Mouse (Mus musculus) adrenal gland, postnatal 4 days (tissue): Measurements from ENCODE around the gene Smcr8. TPM values are rescaled to one million over a fixed set of nuclear protein-coding genes. Genes with fewer than 3 reads are reported as not detected.

Source experiments
- microRNA-seq: library from miRNA; unstranded; fragments of <30 nt; microRNA quantifications from one replicate; pipeline ENCODE4 v1.2.0, GENCODE M21; 2021
- total RNA-seq, 2 experiments: library from RNA; stranded (reverse); gene quantifications; 2 replicates each; pipeline ENCODE4 v1.2.3; 2021

The Smcr8 gene
- total RNA-seq, 2 experiments from 2014 or later, result 21.8 to 23.2 TPM

Small RNAs within 50 kb of the gene (microRNA-seq; reads per million reads assigned to microRNA genes)
- 4.2 reads per million, percentile 12 among the genes with 10 or more reads in this experiment for gene Mir5100

Other genes with a start within 250 kb of the Smcr8 start
- gene Alkbh5, start 241.1 kb upstream of the Smcr8 start, total RNA-seq, result 10 to 100 TPM; 85.6 to 86.2 TPM
- gene Llgl1, start 77.8 kb upstream of the Smcr8 start, total RNA-seq, result 10 to 100 TPM; 36.5 to 41.6 TPM
- 100 to 1,000 TPM; 128 to 129 TPM for gene Flii, start 50.3 kb upstream of the Smcr8 start, total RNA-seq
- gene Mief2, start 49.1 kb upstream of the Smcr8 start, total RNA-seq, result 10 to 100 TPM; 26.6 to 28.0 TPM
- 10 to 100 TPM; 18.2 to 19.9 TPM for gene Top3a, start 159 bp upstream of the Smcr8 start, total RNA-seq
- gene Shmt1, start 34.2 kb downstream of the Smcr8 start, total RNA-seq, result 100 to 1,000 TPM in 1 of 2 experiments, 10 to 100 TPM in 1; 93.3 to 105 TPM
- 10 to 100 TPM; 23.5 to 24.3 TPM for gene Dhrs7b, start 53.1 kb downstream of the Smcr8 start, total RNA-seq
- gene Tmem11, start 101.7 kb downstream of the Smcr8 start, total RNA-seq, result 10 to 100 TPM; 41.5 to 42.7 TPM
- gene Natd1, start 137.2 kb downstream of the Smcr8 start, total RNA-seq, result 10 to 100 TPM; 30.8 TPM
- gene Map2k3, start 154.5 kb downstream of the Smcr8 start, total RNA-seq, result 10 to 100 TPM; 92.4 to 93.9 TPM
- gene Kcnj12, start 245.0 kb downstream of the Smcr8 start, total RNA-seq, result 1 to 10 TPM; 3.5 to 3.6 TPM